27 mouse cellular contexts compared by ENCODE assay signal in the genomic region with DNA sequence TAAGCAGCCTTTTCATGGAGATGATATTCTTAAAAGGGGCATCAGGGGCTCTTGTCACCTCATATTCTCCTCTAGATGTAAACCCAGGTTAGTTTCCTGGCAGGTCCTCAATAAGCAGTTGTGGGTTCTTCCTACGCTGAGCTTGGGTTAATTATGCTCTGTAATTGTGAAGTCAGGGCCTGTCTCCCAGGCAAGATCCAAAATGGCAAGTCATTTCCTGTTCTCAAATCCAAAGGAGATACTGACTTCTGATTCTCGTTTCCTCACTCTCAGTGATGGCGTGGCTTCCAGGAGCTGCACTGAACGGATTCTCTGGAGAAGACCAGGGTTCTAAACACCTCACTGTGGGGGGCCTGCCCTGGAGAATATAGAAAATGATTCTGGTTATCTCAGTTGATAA.
A peak's percentile ranks its signal among the peaks of the same experiment; 100 is the strongest.
DNase-seq lines count a peak whose midpoint lies in the region; ATAC-seq and TF ChIP-seq lines count a peak whose summit lies in the region.
"Had no signal": no experiment of that assay in that cellular context is flagged by ENCODE, and none has a peak within 500 bp of the region (broad histone marks: within the 10 kb centered on the region; RNA-seq: fewer than 3 reads in every experiment).

No protein-coding gene starts in this region.

- no peak overlapping the region for H3K4me3 ChIP-seq in heart, postnatal 0 days (ENCODE audit: low read depth, low read length)
- H3K4me3 ChIP-seq in lung, embryonic 16.5 days (ENCODE audit: low read length) = no peak overlapping the region
- H3K4me3 ChIP-seq in lung, adult 2 months (replicated peaks; ENCODE audit: extremely low read depth, low read depth, low read length) = no peak overlapping the region
- no peak overlapping the region for H3K4me3 ChIP-seq in myocyte
- no peak overlapping the region for H3K4me3 ChIP-seq in stomach, postnatal 0 days (ENCODE audit: low read depth, low read length)
- H3K4me3 ChIP-seq: forebrain, embryonic 15.5 days; heart, embryonic 12.5 days; left cerebral cortex, adult 2 months; midbrain, embryonic 15.5 days; stomach, embryonic 15.5 days had no signal

- TF ChIP-seq CTCF in heart, postnatal 0 days (IDR thresholded peaks at IDR 0.05; ENCODE audit: low read depth) = no peak
- TF ChIP-seq CTCF in lung, adult 2 months (IDR thresholded peaks at IDR 0.05; ENCODE audit: insufficient read depth, low read length) = no peak
- no peak for TF ChIP-seq CTCF in stomach, postnatal 0 days (IDR thresholded peaks at IDR 0.05; ENCODE audit: low read depth)

- DNase-seq in heart, adult 11 months = peak; percentile 79
- no peak for DNase-seq in heart, postnatal 25 days (ENCODE audit: low spot score)
- no peak for DNase-seq in heart, postnatal 0 days (ENCODE audit: low spot score)
- DNase-seq in heart, adult 18-20 months = no peak
- DNase-seq in lung, adult 2 months = no peak
- no peak for DNase-seq in stomach, postnatal 0 days (ENCODE audit: low spot score)
- DNase-seq: adrenal gland, postnatal 14 days; cerebellum, adult 8-10 months; cerebellum, postnatal 36 days; gastrocnemius, postnatal 10 days; kidney, adult 18-20 months; kidney, postnatal 36 days; lung, postnatal 4 days; right cerebral cortex, adult 18-20 months; right cerebral cortex, postnatal 4 days; thymus, adult 18-20 months; thymus, postnatal 36 days had no signal

- TF ChIP-seq EP300 in heart, postnatal 0 days (IDR thresholded peaks at IDR 0.05; ENCODE audit: low read depth) = no peak
- TF ChIP-seq EP300 in stomach, postnatal 0 days (optimal IDR thresholded peaks at IDR 0.05) = no peak

- H3K79me2 ChIP-seq in myocyte (ENCODE audit: control insufficient read depth, insufficient read depth) = no peaks in the 10 kb centered on the region

- H3ac ChIP-seq in myocyte (ENCODE audit: control insufficient read depth, insufficient read length) = no peak overlapping the region

- TF ChIP-seq POLR2A in lung, adult 2 months (IDR thresholded peaks at IDR 0.05; ENCODE audit: borderline replicate concordance, extremely low read depth, low read depth, low read length) = no peak
- TF ChIP-seq POLR2A in myocyte (IDR thresholded peaks at IDR 0.05; ENCODE audit: insufficient read length, low read depth) = no peak

- no peak for ATAC-seq in heart, postnatal 0 days (ENCODE audit: insufficient read depth, low read depth)
- ATAC-seq in lung, embryonic 16.5 days (ENCODE audit: low read depth) = no peak
- ATAC-seq in stomach, postnatal 0 days (ENCODE audit: low FRiP score, low TSS enrichment) = no peak
- ATAC-seq: CD4-positive, CD25-positive, alpha-beta regulatory T cell, adult 4 months; forebrain, embryonic 15.5 days; inflammation-experienced regulatory T-cells, adult 6 months; midbrain, embryonic 15.5 days had no signal

- H3K4me1 ChIP-seq in heart, postnatal 0 days (ENCODE audit: control insufficient read depth, insufficient read depth) = peaks cover 5% of the 10 kb centered on the region
- H3K4me1 ChIP-seq in lung, embryonic 16.5 days (replicated peaks; ENCODE audit: control insufficient read depth, insufficient read depth, low read length) = peaks cover 9% of the 10 kb centered on the region
- H3K4me1 ChIP-seq in lung, adult 2 months (ENCODE audit: control insufficient read depth, insufficient read depth, low read length) = peaks cover 9% of the 10 kb centered on the region; the same call in 1 of the 2 replicates
- H3K4me1 ChIP-seq in stomach, postnatal 0 days (replicated peaks; ENCODE audit: control insufficient read depth, insufficient read depth) = no peaks in the 10 kb centered on the region
- H3K4me1 ChIP-seq: forebrain, embryonic 15.5 days; midbrain, embryonic 15.5 days; stomach, embryonic 15.5 days had no signal

- H3K4me2 ChIP-seq in heart, postnatal 0 days (ENCODE audit: low read depth, low read length) = no peak overlapping the region
- H3K4me2 ChIP-seq in lung, embryonic 16.5 days (ENCODE audit: low read depth, low read length) = no peak overlapping the region
- peak overlapping the region; percentile 37 for H3K4me2 ChIP-seq in myocyte (ENCODE audit: low read depth)
- no peak overlapping the region for H3K4me2 ChIP-seq in stomach, postnatal 0 days (replicated peaks; ENCODE audit: low read depth)
- H3K4me2 ChIP-seq: forebrain, embryonic 15.5 days; heart, embryonic 12.5 days; hindbrain, embryonic 14.5 days; midbrain, embryonic 15.5 days; stomach, embryonic 15.5 days had no signal

- H3K9me3 ChIP-seq in heart, postnatal 0 days (replicated peaks; ENCODE audit: control insufficient read depth, low read length) = no peaks in the 10 kb centered on the region
- H3K9me3 ChIP-seq in lung, embryonic 16.5 days (ENCODE audit: control insufficient read depth, low read length) = no peaks in the 10 kb centered on the region
- no peaks in the 10 kb centered on the region for H3K9me3 ChIP-seq in stomach, postnatal 0 days (ENCODE audit: control insufficient read depth, low read length)
- H3K9me3 ChIP-seq: forebrain, embryonic 15.5 days; heart, embryonic 12.5 days; midbrain, embryonic 15.5 days; stomach, embryonic 15.5 days had no signal

- intact Hi-C loops in heart, postnatal 25 days (cut with DNase I) = no loop called here

- no peaks in the 10 kb centered on the region for H3K27me3 ChIP-seq in heart, postnatal 0 days (ENCODE audit: control insufficient read depth, insufficient read depth, low read length)
- H3K27me3 ChIP-seq in lung, embryonic 16.5 days (ENCODE audit: control insufficient read depth, insufficient read depth, low read depth, low read length) = no peaks in the 10 kb centered on the region
- H3K27me3 ChIP-seq in myocyte (ENCODE audit: control insufficient read depth, insufficient read depth, insufficient read length) = no peaks in the 10 kb centered on the region
- no peaks in the 10 kb centered on the region for H3K27me3 ChIP-seq in stomach, postnatal 0 days (ENCODE audit: control insufficient read depth, insufficient read depth, low read length)
- H3K27me3 ChIP-seq: forebrain, embryonic 15.5 days; heart, embryonic 12.5 days; midbrain, embryonic 15.5 days; stomach, embryonic 15.5 days had no signal

- H3K9ac ChIP-seq in heart, postnatal 0 days (replicated peaks; ENCODE audit: low read depth, low read length) = no peak overlapping the region
- H3K9ac ChIP-seq in lung, embryonic 16.5 days (ENCODE audit: low read length) = no peak overlapping the region
- H3K9ac ChIP-seq in stomach, postnatal 0 days (ENCODE audit: low read length) = no peak overlapping the region
- H3K9ac ChIP-seq: forebrain, embryonic 15.5 days; heart, embryonic 12.5 days; hindbrain, embryonic 14.5 days; midbrain, embryonic 15.5 days; stomach, embryonic 15.5 days had no signal

- no peaks in the 10 kb centered on the region for H3K36me3 ChIP-seq in heart, postnatal 0 days (replicated peaks; ENCODE audit: control insufficient read depth, insufficient read depth, low read length)
- no peaks in the 10 kb centered on the region for H3K36me3 ChIP-seq in lung, embryonic 16.5 days (ENCODE audit: control insufficient read depth, insufficient read depth, low read length)
- H3K36me3 ChIP-seq in myocyte (ENCODE audit: control insufficient read depth, insufficient read depth) = no peaks in the 10 kb centered on the region
- H3K36me3 ChIP-seq in stomach, postnatal 0 days (ENCODE audit: control insufficient read depth, insufficient read depth, low read length) = no peaks in the 10 kb centered on the region
- H3K36me3 ChIP-seq: forebrain, embryonic 15.5 days; heart, embryonic 12.5 days; midbrain, embryonic 15.5 days; stomach, embryonic 15.5 days had no signal

- WGBS in heart, postnatal 0 days = 48% methylated on average over 4 of the region's 4 CpGs
- WGBS in lung, embryonic 16.5 days = 60% methylated on average over 4 of the region's 4 CpGs
- WGBS in lung, adult 2 months = 56% methylated on average over 4 of the region's 4 CpGs
- WGBS in stomach, postnatal 0 days = 62% methylated on average over 4 of the region's 4 CpGs

- peak overlapping the region; percentile 61 for H3K27ac ChIP-seq in heart, postnatal 0 days (ENCODE audit: low read depth)
- peak overlapping the region; percentile 44 for H3K27ac ChIP-seq in lung, embryonic 16.5 days (ENCODE audit: low read length)
- H3K27ac ChIP-seq in stomach, postnatal 0 days (replicated peaks) = no peak overlapping the region
- H3K27ac ChIP-seq: forebrain, embryonic 15.5 days; hindbrain, embryonic 14.5 days; left cerebral cortex, adult 2 months; midbrain, embryonic 15.5 days; stomach, embryonic 15.5 days had no signal

TF ChIP-seq in myocyte, 11 proteins besides CTCF, POLR2A, EP300 and RAD21:
- TF ChIP-seq SRF (IDR thresholded peaks at IDR 0.05; ENCODE audit: control insufficient read depth, insufficient read length, low read depth) (no peak), TCF3 (IDR thresholded peaks at IDR 0.05; ENCODE audit: insufficient read length, low read depth) (no peak), POLR2AphosphoS2 (IDR thresholded peaks at IDR 0.05; ENCODE audit: insufficient read length, low read depth) (no peak), MAX (IDR thresholded peaks at IDR 0.05; ENCODE audit: low read depth) (no peak), REST (IDR thresholded peaks at IDR 0.05; ENCODE audit: insufficient read depth, insufficient read length) (no peak), USF1 (IDR thresholded peaks at IDR 0.05; ENCODE audit: low read depth) (no peak), MYOD1 (IDR thresholded peaks at IDR 0.05; ENCODE audit: control insufficient read depth in 1 of 3, insufficient read length in 2 of 3, low read depth in 2 of 3) (no peak), CEBPB (IDR thresholded peaks at IDR 0.05; ENCODE audit: insufficient read depth, poor library complexity, severe bottlenecking) (no peak), TCF12 (IDR thresholded peaks at IDR 0.05; ENCODE audit: insufficient read depth, poor library complexity, severe bottlenecking) (no peak), MYOG (IDR thresholded peaks at IDR 0.05; ENCODE audit: control insufficient read depth in 1 of 3, insufficient read depth in 1 of 3, insufficient read length in 2 of 3, low read depth in 2 of 3) (no peak), E2F4 (IDR thresholded peaks at IDR 0.05; ENCODE audit: insufficient read depth) (no peak)
